Mouse (Mus musculus) embryonic facial prominence, embryonic 11.5 days (tissue): ENCODE measurements around the gene Trub1. TPM values are rescaled to one million over a fixed set of nuclear protein-coding genes. Genes with fewer than 3 reads are reported as not detected.

ENCODE experiments used
- ATAC-seq: fragments of 200-750 bp; cut with Nextera tagmentation; replicated peaks from 2 replicates; pipeline ENCODE4 v1.8.0; 2017; ENCODE audit warnings: low read depth; ENCODE audit not compliant: insufficient number of reproducible peaks, low FRiP score, low TSS enrichment
- DNase-seq: peaks from one replicate; pipeline ENCODE4 v3.0.0-alpha.2; 2015; ENCODE audit warnings: low spot score
- H3K27ac ChIP-seq: fragments of 300-500 bp; sonication (generic); replicated peaks from 2 replicates; pipeline ENCODE4 v1.5.1; 2014; ENCODE audit warnings: mild to moderate bottlenecking, low read depth, low read length, control low read depth
- H3K27me3 ChIP-seq: fragments of 300-500 bp; sonication (generic); 2 replicates; pipeline ENCODE4 v1.6.1; 2014; ENCODE audit warnings: mild to moderate bottlenecking, low read length, moderate library complexity, mixed read lengths; ENCODE audit not compliant: control insufficient read depth, insufficient read depth
- H3K36me3 ChIP-seq: fragments of 300-500 bp; sonication (generic); replicated peaks from 2 replicates; pipeline ENCODE4 v1.6.1; 2014; ENCODE audit warnings: low read depth, mild to moderate bottlenecking, low read length, moderate library complexity, mixed read lengths; ENCODE audit not compliant: control insufficient read depth, insufficient read depth
- H3K4me1 ChIP-seq: fragments of 300-500 bp; sonication (generic); 2 replicates; pipeline ENCODE4 v1.6.1; 2014; ENCODE audit warnings: low read length, mixed read lengths; ENCODE audit not compliant: control insufficient read depth, insufficient read depth
- H3K4me2 ChIP-seq: fragments of 300-500 bp; sonication (generic); 2 replicates; pipeline ENCODE4 v1.6.1; 2014; ENCODE audit warnings: low read depth, mild to moderate bottlenecking, control low read depth, low read length, moderate library complexity
- H3K4me3 ChIP-seq: fragments of 300-500 bp; sonication (generic); 2 replicates; pipeline ENCODE4 v1.5.1; 2014; ENCODE audit warnings: low read depth, low read length, control low read depth
- H3K9ac ChIP-seq: fragments of 300-500 bp; sonication (generic); replicated peaks from 2 replicates; pipeline ENCODE4 v1.6.1; 2014; ENCODE audit warnings: mild to moderate bottlenecking, control low read depth, low read length
- H3K9me3 ChIP-seq: fragments of 300-500 bp; sonication (generic); replicated peaks from 2 replicates; pipeline ENCODE4 v1.6.1; 2016; ENCODE audit warnings: mild to moderate bottlenecking, low read length, inconsistent platforms, mixed read lengths; ENCODE audit not compliant: control insufficient read depth
- WGBS: fragments of 180-500 bp; shearing (Covaris S2); extraction: QIAGEN DNeasy Blood & Tissue Kit; methylation state at CpG from one replicate; pipeline ENCODE4 v1.1.7; 2014; 5-methylcytosine and 5-hydroxymethylcytosine counted together
- polyA plus RNA-seq: library from polyadenylated mRNA; unstranded; fragments of >200 nt; fragmentation: Nextera tagmentation; extraction: Ambion mirVana; gene quantifications from 2 replicates; pipeline ENCODE4 v1.2.1, GENCODE M21; 2014

Gene Trub1
- polyA plus RNA-seq = 21.0 and 24.2 TPM in 2 replicates

- peak; percentile 92 for ATAC-seq
- Histone ChIP-seq H3K4me2 (peak within 1 kb of the TSS; percentile 58), H3K36me3 (no peaks in the 10 kb centered on the region), H3K27me3 (no peaks in the 10 kb centered on the region), H3K4me1 (no peaks in the 10 kb centered on the region; the same call in 1 of the 2 replicates), H3K9me3 (no peaks in the 10 kb centered on the region), H3K4me3 (peak within 1 kb of the TSS; percentile 67), H3K9ac (peak within 1 kb of the TSS; percentile 81), H3K27ac (no peak within 1 kb of the TSS)
- peak; percentile 94 for DNase-seq
- WGBS = 5% methylated on average over 26 of the region's 26 CpGs
Observed at GRCm38 (mm10) chr19:57452492-57453217, at the start of gene Trub1. Gene Trub1, plus strand, starts transcription at chr19:57452912.

- no peak overlapping the region for H3K9ac ChIP-seq
- H3K27ac ChIP-seq = no peak overlapping the region
- peak overlapping the region; percentile 25; the same call in 1 of the 2 replicates for H3K4me2 ChIP-seq
- 12% methylated on average over 24 of the region's 24 CpGs for WGBS
- H3K4me3 ChIP-seq = no peak overlapping the region
- 0 out of 2 replicates have a peak, but pooled peaks have one; percentile 26 for ATAC-seq
- peak; percentile 88 for DNase-seq
- H3K27me3 ChIP-seq = no peaks in the 10 kb centered on the region
- H3K36me3 ChIP-seq = no peaks in the 10 kb centered on the region
- no peaks in the 10 kb centered on the region for H3K4me1 ChIP-seq
- no peaks in the 10 kb centered on the region for H3K9me3 ChIP-seq
Observed at GRCm38 (mm10) chr19:57403700-57404501, 48.8 kb upstream of the Trub1 start.

GRCm38 (mm10) chr19:57404502-57404848 is 48.2 kb upstream of the Trub1 start:
- Histone ChIP-seq H3K9me3 (no peaks in the 10 kb centered on the region), H3K27ac (no peak overlapping the region), H3K27me3 (no peaks in the 10 kb centered on the region), H3K36me3 (no peaks in the 10 kb centered on the region), H3K9ac (no peak overlapping the region), H3K4me3 (no peak overlapping the region), H3K4me1 (no peaks in the 10 kb centered on the region), H3K4me2 (peak overlapping the region; percentile 25; the same call in 1 of the 2 replicates)
- no peak for ATAC-seq
- DNase-seq = no peak
- 10% methylated on average over 9 of the region's 9 CpGs for WGBS

GRCm38 (mm10) chr19:57407947-57408346 is 44.8 kb upstream of the Trub1 start:
- WGBS = 70% methylated on average over 1 of the region's 1 CpGs
- Histone ChIP-seq H3K9me3 (no peaks in the 10 kb centered on the region), H3K4me2 (no peak overlapping the region), H3K4me1 (peaks cover 2% of the 10 kb centered on the region; the same call in 1 of the 2 replicates), H3K36me3 (no peaks in the 10 kb centered on the region), H3K27me3 (no peaks in the 10 kb centered on the region), H3K9ac (no peak overlapping the region), H3K4me3 (no peak overlapping the region), H3K27ac (no peak overlapping the region)
- DNase-seq = no peak
- no peak for ATAC-seq

GRCm38 (mm10) chr19:57411375-57412196 is 41.1 kb upstream of the Trub1 start:
- ATAC-seq (0 out of 2 replicates have a peak, but pooled peaks have one; percentile 20), DNase-seq (peak; percentile 57)
- no peaks in the 10 kb centered on the region for H3K36me3 ChIP-seq
- 37% methylated on average over 29 of the region's 29 CpGs for WGBS
- H3K4me1 ChIP-seq = peaks cover 2% of the 10 kb centered on the region; the same call in 1 of the 2 replicates
- H3K9ac ChIP-seq = peak overlapping the region; percentile 32
- H3K4me2 ChIP-seq = peak overlapping the region; percentile 4; the same call in 1 of the 2 replicates
- H3K27ac ChIP-seq = no peak overlapping the region; the same call in 1 of the 2 replicates
- no peaks in the 10 kb centered on the region for H3K27me3 ChIP-seq
- no peaks in the 10 kb centered on the region for H3K9me3 ChIP-seq
- H3K4me3 ChIP-seq = no peak overlapping the region

- no peaks in the 10 kb centered on the region for H3K36me3 ChIP-seq
- no peak overlapping the region for H3K27ac ChIP-seq
- H3K4me3 ChIP-seq = no peak overlapping the region
- DNase-seq = no peak
- H3K4me2 ChIP-seq = no peak overlapping the region
- no peaks in the 10 kb centered on the region for H3K27me3 ChIP-seq
- peaks cover 2% of the 10 kb centered on the region for H3K4me1 ChIP-seq
- WGBS = 82% methylated on average over 3 of the region's 3 CpGs
- no peak for ATAC-seq
- H3K9me3 ChIP-seq = no peaks in the 10 kb centered on the region
- no peak overlapping the region for H3K9ac ChIP-seq
Observed at GRCm38 (mm10) chr19:57413170-57413569, 39.5 kb upstream of the Trub1 start.

GRCm38 (mm10) chr19:57413918-57414317 is 38.8 kb upstream of the Trub1 start:
- no peak for DNase-seq
- ATAC-seq = no peak

More at GRCm38 (mm10) chr19:57413918-57414317, 38.8 kb upstream of the Trub1 start:
- WGBS = 84% methylated on average over 6 of the region's 6 CpGs
- H3K9ac ChIP-seq = no peak overlapping the region
- H3K4me2 ChIP-seq = no peak overlapping the region
- H3K27ac ChIP-seq = no peak overlapping the region
- no peak overlapping the region for H3K4me3 ChIP-seq
- no peaks in the 10 kb centered on the region for H3K36me3 ChIP-seq
- no peaks in the 10 kb centered on the region for H3K9me3 ChIP-seq
- peaks cover 2% of the 10 kb centered on the region for H3K4me1 ChIP-seq
- no peaks in the 10 kb centered on the region for H3K27me3 ChIP-seq
